Mouse (Mus musculus): ENCODE measurements around the gene Lysmd2.
"Not testable (repeated sequence)": the region's sequence is repeated elsewhere in the genome, so short reads cannot be mapped to it uniquely, and the experiment has no call there.

Gene Lysmd2

DNA sequence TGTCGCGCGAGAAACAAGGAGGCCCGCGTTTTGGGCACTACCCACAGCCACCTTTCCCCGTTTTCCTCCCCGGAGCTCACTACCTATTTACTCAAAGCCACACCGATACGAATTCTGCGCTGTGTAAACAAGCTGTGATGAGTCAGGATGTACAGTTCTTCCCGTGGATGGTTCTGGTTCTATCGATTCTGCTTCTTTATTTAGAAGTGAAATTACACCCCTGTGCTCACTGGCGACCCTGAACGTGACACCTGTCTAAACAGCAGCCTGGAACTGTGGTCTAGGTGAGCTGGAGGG is 715 bp downstream of the Lysmd2 start:
- DNase-seq (ENCODE audit: low spot score in 2 of 2) = no peak

DNA sequence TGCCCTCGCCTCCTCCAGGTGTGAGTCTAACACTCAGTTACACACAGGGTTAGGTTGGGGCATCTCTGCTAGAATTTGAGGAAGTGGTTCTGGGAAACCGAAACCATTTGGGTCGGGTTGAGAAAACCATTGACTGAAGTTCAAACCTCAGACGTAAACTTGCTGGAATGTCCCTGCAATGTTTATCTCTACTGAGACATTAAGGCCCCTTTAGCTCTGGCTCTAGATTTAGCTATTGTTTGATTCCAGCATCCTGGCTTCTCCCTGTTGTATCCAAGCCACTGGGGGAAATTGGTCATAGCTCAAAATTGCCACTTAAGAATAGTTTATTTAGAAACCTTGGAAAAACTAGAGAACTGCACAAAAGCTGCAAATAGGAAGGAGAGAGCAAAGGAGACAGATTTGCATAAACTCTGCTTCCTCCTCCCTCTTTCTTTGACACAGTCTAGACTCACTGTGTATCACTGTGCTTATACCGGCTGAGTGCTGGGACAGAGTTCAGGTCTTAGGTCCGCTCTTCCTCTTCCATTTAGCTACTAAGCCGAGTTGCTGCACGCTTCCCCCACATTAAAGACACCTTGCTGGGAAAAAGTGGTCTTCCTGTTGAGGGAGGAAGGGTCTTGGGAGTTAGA is 5.4 kb downstream of the Lysmd2 start:
- DNase-seq (ENCODE audit: low spot score in 2 of 2) = no peak

DNA sequence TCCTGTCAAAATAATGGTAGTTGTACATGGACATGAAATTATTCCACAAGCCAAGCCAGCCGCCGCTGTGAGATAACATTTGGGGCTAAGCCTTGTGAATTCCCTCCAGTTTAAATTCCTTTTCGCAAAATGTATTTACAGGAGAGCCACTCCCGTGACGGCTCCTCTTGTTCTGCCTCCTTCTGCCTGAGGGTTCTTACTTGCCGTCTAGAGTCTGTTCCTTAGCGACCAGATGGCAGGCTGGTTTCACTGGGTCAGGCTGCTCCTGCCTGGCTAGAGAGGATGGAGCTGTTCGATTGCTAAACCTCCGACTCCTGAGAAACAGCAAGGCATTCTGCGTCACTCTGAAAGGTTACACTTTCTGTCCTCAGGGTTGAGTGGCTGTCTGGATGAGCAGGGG is 6.6 kb downstream of the Lysmd2 start:
- DNase-seq (ENCODE audit: low spot score in 2 of 2) = no peak

DNA sequence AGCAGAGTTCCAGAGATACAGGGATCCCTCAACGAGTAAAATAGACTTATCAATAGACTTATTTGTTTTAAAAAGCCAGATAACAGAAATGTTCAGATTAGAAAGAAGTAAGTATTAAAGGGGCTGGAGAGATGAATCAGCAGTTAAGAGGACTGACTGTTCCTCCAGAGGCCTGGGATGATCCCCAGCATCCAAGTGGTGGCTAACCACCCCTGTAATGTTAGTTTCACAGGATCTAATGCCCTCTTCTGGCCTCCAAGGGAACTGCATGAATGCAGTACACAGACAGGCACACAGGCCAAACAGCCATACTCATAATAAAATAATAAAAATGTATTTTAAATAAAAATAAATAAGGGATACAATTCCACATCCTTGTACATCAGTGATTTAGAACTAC is 7.4 kb downstream of the Lysmd2 start:
- DNase-seq (ENCODE audit: low spot score in 2 of 2) = no peak

DNA sequence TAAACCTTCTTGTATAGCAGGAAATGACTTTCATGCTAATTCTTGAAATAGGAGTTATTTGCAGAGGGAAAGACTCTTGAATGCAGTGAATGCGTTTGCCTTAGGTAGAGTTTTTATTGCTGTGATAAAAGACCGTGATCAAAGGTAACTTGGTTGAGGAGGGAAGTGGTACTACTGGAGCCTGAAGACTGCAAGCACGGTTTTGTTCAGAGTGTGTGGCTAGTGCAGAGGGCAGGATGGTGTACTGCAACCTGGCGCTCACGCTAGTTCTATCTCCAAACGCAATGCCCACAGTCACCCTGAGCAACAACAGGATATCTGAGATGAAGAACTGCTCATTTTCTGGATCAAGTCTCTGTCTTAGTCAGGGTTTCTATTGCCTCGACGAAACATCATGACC is 8.1 kb downstream of the Lysmd2 start:
- no peak for DNase-seq (ENCODE audit: low spot score in 2 of 2)

DNA sequence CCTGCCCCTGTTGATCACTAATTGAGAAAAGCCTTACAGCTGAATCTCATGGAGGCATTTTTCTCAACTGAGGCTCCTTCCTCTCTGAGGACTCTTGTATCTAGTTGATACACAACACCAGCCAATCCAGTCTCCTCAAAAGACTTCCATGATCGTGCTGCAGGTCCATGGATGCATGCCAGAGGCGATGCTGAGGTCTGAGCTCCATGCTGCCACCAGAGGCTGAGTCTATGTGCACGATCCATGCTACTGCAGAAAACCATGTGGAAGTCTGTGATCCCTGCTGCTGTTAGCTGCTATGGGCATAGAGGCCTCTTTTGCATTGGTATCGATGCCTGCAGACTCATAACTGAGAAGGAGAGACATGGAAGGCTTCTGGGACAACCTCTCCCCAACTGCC is 8.7 kb downstream of the Lysmd2 start:
- DNase-seq (ENCODE audit: low spot score in 2 of 2) = no peak

DNA sequence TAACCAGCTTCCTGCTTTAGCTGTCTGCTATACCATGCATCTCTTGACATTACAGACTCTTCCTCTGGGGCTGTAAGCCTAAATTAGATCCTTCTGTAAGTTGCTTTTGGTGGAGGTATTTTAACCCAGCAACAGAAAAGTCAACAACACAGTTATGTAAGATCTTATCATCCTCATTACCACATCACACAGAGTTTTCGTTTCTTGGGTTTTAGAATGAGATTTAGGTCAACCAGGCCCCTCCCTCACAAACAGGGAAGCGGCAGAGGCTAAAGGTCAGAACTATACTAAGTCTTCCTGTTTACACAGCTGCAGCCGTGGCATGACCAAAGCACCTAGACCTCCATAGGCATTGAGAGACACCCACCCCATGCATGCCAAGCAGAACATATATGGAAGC is 19.9 kb downstream of the Lysmd2 start:
- no peak for DNase-seq (ENCODE audit: low spot score in 2 of 2)

DNA sequence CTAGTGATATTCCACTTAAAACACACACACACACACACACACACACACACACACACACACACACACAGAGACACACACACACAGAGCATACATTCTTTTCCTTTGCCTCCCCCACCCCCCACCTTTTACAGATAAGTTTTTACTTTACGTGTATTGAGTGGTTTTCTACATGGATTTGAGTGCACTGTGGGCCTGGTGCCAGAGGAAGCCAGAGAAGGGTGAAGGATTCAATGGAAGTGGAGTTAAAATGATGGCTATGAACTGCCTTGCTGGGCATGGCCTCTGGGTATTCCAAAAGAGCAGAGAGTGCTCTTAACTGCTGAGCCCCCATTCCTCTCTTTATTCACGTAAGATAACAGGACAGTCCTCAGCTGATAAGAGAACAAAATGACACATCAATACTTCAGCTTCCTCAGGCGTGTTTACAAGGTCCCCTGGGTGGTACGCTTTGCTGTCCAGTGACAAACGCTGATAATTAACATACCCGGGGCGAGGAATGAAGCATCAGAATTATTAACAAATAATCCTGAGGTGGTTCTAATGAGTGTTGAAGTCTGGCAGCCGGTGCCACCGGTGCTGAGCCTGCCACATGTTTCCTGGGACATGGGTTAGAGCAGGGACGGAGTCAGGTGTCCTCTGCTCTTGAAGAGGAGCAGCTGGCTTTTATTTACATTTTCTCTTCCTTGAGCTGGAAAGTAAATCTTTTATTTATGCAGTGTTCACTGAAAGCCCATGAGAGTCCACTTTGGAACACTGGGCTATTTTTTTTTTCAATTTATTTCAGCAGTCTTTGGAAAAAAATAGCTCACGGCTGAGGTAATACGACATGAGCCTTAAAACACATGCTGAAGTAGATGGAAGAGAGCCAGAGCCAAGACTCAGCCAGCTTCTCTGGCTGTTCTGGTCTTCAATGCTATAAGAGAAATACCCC is 28.7 kb downstream of the Lysmd2 start:
- no peak for DNase-seq (ENCODE audit: low spot score in 2 of 2)

DNA sequence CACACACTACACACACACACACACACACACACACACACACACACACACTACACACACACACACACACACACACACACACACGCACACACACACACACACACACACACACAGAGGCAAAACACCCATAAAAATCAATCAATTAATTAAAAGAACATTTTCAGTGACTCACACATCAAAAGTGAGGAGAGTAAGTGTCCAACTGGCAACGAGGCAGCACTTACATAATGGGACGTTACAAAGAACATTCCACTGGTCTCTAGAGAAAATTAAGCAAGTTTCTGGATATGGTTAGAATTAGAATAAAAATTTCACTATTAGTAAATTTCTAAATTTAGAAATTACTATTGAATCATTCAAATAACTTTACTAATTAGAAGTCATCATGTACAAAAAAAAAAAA is 30.9 kb downstream of the Lysmd2 start:
- not testable (repeated sequence) for DNase-seq (ENCODE audit: low spot score in 2 of 2)

DNA sequence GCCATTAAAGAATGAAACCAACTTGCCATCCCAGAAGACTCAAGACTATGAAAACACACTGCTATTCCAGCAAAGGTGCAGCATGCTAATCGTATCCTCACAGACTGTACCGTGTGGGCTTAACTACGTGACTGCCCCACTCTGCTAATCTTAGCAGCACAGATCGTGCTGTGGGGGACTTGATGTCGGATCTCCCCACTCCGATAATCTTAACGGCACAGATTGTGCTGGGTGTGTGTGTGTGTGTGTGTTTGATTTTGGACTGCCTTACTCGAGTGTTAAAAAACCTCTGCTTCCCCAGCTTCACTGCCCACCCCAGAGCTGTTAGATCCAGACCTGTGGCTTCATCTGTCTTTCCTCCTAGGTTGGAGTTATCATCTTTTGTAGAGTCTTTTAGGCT is 35.4 kb downstream of the Lysmd2 start:
- DNase-seq (ENCODE audit: low spot score in 2 of 2) = peak; percentile 35 to 51

DNA sequence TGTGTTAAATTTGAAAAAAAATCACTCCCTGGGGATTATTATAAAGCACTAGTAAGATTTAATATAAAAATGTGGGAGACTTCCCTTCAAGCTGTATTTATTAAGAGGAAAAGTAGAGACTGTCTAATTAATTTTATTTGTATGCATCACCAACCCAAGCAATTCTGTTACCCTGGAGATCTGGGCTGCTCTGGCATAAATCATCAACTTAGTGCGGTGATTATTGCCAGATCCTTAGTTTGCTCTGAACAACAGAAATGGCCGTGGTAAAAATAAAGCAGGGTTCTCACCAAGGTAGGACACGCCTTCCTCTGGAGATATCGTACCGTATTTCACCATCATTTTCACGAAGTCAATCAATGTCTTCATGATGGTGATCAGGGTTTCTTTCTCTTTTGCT is 39.8 kb downstream of the Lysmd2 start:
- DNase-seq (ENCODE audit: low spot score in 2 of 2) = no peak

DNA sequence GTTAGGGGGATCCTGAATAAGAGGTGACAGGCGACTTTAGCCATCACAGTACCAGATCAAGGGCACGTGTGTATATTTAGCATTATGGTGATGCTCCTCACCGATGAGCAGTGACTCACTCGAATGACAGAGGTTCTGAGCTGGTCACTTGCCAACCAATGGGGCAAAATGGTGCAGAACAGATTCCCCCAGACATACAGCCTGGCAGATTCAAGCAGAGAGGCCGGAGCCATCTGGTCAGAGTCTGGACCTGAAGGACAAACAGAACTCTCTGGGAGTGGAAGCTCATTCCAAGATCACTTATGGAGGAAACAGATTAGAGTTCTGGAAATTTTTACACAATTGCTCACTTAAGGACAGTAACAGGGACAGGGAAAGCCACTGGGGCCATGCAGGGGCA is 41.1 kb downstream of the Lysmd2 start:
- DNase-seq (ENCODE audit: low spot score in 2 of 2) = no peak

DNA sequence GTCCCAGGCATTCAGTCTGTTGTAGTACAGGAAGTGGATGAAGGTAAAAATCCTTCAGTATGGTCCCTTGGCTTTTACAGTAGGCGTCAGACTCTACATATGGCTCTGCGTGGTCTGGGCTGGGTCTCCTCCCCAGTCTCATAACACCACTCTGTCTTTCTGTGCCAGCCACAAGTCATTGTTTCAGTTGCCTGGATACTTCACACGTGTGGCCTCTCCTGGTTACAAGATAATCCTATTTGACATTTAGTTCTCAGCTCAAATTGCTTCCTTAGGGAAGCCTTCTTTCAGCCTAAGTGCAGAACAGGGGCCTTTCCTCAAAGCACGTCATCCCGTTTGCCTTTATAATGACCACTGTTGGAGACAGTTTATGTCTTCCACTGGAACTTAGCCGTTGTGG is 47.2 kb downstream of the Lysmd2 start:
- no peak for DNase-seq (ENCODE audit: low spot score in 2 of 2)

DNA sequence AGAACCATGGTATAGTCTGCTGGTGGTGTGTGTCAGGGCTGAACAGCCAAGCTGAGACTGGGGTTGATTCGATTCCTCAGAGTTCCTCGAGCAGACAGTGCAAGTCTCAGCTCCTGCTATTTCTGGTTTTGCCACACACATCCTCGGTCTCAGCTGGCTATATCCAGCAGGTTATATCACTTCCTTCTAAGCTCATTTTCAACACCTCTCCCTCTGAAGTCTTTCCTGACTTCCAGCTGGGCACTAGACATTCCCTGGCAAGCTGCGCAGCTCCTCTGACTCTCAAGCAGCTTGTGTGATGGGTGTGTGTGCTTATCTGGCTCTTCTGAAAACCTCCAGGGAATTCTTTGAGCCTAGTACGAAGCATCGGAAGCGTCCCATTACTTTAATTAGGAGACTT is 50.7 kb downstream of the Lysmd2 start:
- peak; percentile 18 to 47 for DNase-seq (ENCODE audit: low spot score in 2 of 2)

DNA sequence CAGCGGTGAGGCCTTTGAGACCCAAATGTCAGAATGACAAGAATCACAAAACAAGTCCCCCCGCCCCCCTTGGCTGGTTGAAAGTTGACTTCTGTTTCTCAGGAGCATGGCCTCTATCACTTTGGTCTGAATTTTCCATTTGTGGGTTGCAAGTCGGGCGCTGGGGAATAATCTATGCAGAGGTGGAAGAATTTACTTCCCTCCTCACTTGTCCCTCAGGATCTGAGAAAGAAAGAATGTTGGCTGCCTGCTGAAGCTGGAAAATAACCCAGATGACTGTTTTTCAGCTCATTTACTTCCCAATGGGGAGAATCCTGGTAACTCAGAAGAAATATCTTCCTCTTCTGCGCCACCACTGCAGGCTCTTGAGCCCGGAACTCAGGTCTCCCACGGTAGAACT is 52.8 kb downstream of the Lysmd2 start:
- DNase-seq (ENCODE audit: low spot score in 2 of 2) = no peak

DNA sequence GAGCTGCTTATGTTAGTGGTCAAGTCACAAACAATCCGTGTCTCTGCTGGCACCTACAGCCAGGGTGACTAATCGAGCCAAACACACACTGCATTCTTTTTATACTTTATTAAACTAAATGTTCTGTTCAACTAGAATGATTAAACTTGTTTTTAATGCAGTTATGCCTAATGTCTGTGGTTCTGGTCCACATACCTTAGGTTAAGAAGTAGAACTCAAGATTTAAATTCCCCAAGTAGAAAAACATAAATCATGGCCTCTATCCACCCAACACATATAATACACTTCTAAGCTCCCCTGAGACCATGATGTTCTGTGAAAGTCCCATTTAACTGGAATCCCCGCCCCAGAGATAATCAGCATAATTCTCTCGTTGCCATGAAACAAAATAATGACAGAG is 54.1 kb downstream of the Lysmd2 start:
- DNase-seq (ENCODE audit: low spot score in 2 of 2) = no peak

DNA sequence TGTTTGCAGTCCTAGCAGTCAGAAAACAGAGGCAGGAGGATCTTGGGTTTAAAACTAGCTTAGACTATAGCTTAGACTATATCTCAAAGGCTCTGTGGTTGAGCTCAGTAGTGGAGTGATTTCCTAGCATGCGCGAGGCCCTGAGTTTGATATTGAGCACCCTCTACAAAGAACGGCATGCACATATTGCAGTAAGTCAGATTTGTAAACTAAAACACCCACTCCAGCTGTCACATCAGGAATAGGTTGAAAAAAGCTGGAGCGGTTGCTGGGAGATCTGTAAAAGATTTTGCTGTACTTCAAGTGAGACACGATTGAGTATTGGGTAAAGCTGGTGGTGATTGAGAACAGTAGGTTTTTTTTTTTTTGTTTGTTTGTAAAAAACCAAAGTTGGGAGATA is 55.1 kb downstream of the Lysmd2 start:
- no peak for DNase-seq (ENCODE audit: low spot score in 2 of 2)

DNA sequence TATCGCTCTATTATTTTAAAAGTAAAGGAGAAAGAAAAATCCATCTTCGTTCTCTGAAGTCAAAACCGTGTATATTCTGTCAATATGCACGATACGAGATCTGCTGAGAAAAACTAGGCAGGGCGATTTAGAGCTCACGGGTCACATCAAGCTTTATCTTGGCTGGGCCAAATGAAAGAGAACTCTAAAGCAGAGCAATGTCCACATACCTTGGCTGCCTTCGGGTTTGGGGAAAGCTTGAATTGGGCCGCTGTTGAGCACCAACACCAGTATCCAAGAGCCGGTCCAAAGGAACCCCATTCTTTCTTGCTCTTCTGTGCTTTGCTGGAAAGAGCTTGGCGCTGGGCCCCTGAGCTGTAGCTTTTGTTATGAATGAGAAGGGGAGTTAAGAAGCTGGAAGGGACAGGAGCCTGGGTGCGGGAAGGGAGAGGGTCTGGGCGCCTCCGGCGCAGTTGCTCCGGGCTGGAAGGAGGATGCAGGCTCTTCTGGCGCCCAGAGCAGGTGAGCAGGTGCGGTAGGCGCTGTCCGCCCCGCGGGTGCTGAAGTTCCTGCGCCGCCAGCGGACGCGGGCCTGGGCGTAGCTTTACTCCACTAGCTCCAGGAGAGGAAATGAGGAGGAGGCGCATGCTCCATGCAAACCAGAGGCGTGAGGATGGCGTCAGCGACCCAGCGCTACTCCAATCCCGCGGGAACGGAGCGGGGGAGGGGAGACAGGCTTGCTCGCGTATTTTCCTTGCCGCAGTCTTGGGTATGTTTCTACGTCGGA is 58.1 kb downstream of the Lysmd2 start, which contains the start of gene Scg3:
Gene Scg3 (minus strand): TSS at position 631 of the 766 bp plus-strand sequence.
- DNase-seq (ENCODE audit: low spot score in 2 of 2) = peak; percentile 92

DNA sequence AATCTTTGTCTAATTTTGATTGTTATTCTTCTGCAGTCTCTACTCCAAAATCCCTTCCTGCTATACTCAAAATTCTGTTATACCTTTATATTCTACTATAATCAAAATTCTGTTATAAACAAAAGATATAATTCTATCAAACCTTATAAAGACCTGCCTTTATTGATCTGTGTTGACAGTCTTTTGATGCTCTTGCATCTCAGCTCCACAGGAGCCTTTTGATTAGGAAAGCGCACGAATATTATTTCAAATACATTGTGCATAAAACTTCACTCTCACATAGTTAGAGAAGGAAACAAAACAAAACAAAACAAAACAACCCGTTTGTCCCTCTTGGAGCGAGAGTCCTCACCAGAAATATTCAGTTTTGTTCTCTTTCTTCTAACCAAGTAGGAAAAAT is 58.8 kb downstream of the Lysmd2 start:
- no peak for DNase-seq (ENCODE audit: low spot score in 2 of 2)

DNA sequence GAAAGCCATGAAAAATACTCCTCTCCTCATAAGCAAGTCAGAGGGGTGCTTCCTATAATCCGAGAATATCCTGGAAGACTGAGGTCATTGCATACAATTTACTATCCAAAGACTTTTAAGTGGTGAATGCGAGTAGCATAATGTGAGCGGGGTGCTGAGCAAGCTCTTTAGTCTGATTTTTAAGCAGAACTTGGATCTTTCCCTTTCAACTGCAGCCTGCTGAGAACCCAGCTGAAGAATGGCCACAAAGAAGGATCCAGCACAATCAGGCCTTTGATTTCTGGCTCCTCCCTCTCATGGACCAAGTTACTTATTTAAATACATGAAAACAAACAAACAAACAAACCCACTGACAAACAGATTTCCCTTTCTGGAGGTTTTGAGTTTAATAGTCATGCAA is 59.2 kb downstream of the Lysmd2 start:
- no peak for DNase-seq (ENCODE audit: low spot score in 2 of 2)

All from frontal cortex, postnatal 14 days (tissue).